Mouse (Mus musculus): ENCODE results near the gene Gm20518.

DNA sequence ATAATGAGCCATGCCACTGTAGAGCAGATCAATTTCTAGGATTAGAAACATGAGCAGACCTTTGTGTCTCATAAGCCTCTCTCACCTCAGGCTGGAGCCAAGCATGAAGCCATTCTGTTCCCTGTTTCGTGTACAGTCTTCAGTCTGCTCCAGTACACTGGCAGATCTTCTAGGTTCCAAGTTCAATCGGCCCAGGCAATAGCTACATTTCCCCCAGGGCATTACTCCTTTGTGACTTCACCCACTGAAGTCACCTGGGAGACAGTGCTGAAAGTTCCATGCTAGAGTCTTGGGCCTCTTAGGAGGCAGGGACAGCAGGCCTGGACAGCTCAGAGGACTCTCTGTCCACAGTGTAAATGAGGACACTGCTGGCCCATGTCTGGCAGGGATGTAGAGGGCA, 2.5 kb upstream of the Gm20518 start, which contains the start of gene Tssk1:
- TF ChIP-seq CTCF (IDR thresholded peaks at IDR 0.05; ENCODE audit: insufficient read depth, low read length) (no peak), POLR2A (IDR thresholded peaks at IDR 0.05; ENCODE audit: borderline replicate concordance, extremely low read depth, low read depth, low read length) (no peak)

All from lung, adult 2 months (tissue).